In genomic region chr11:70027397-70027796, GRCm38 (mm10) we compare ENCODE assay signal across 9 mouse cellular contexts. TPM values are rescaled to one million over a fixed set of nuclear protein-coding genes. Genes with fewer than 3 reads are reported as not detected.
DNase-seq lines count a peak whose midpoint lies in the region; ATAC-seq lines count a peak whose summit lies in the region.
"Had no signal": no experiment of that assay in that cellular context is flagged by ENCODE, and none has a peak within 500 bp of the region (broad histone marks: within the 10 kb centered on the region; RNA-seq: fewer than 3 reads in every experiment).

No protein-coding gene starts in this region.

- no peaks in the 10 kb centered on the region for H3K27me3 ChIP-seq in neural tube, embryonic 11.5 days (ENCODE audit: control insufficient read depth, insufficient read depth, low read length)
- H3K27me3 ChIP-seq in midbrain, embryonic 12.5 days = no peaks in the 10 kb centered on the region

- intact Hi-C loops in heart, postnatal 14 days (cut with DNase I) = no loop called here

- peak overlapping the region; percentile 15; the same call in 1 of the 2 replicates for H3K27ac ChIP-seq in neural tube, embryonic 11.5 days (ENCODE audit: low read depth, low read length)
- H3K27ac ChIP-seq in midbrain, embryonic 12.5 days (replicated peaks) = peak overlapping the region; percentile 97

- DNase-seq in cerebellum, adult 11-12 months = peak; percentile 82
- DNase-seq in cerebellum, postnatal 4 days (ENCODE audit: low spot score in 2 of 2) = no peak
- no peak for DNase-seq in neural tube, embryonic 11.5 days (ENCODE audit: low spot score)
- no peak for DNase-seq in neural tube, embryonic 10.5 days (ENCODE audit: extremely low spot score, low spot score)
- DNase-seq in heart, postnatal 14 days = peak; percentile 41 to 44
- DNase-seq in thymus, postnatal 4 days = peak; percentile 57
- DNase-seq in adrenal gland, adult 2 months = no peak

- no peak for ATAC-seq in neural tube, embryonic 11.5 days (ENCODE audit: insufficient read depth, low FRiP score, low TSS enrichment)
- no peak for ATAC-seq in midbrain, embryonic 12.5 days (ENCODE audit: low FRiP score, low read depth)

- peaks cover 50% of the 10 kb centered on the region for H3K4me1 ChIP-seq in neural tube, embryonic 11.5 days (ENCODE audit: control insufficient read depth, insufficient read depth, low read length)
- peaks cover 80% of the 10 kb centered on the region for H3K4me1 ChIP-seq in midbrain, embryonic 12.5 days

- H3K9ac ChIP-seq in neural tube, embryonic 11.5 days (ENCODE audit: low read length) = no peak overlapping the region; the same call in 1 of the 2 replicates
- peak overlapping the region; percentile 54; the same call in 1 of the 2 replicates for H3K9ac ChIP-seq in midbrain, embryonic 12.5 days (replicated peaks)

- peak overlapping the region; percentile 25 for H3K4me3 ChIP-seq in neural tube, embryonic 11.5 days (ENCODE audit: low read depth, low read length)
- peak overlapping the region; percentile 41 for H3K4me3 ChIP-seq in midbrain, embryonic 12.5 days

- peaks cover 8% of the 10 kb centered on the region for H3K36me3 ChIP-seq in neural tube, embryonic 11.5 days (ENCODE audit: control insufficient read depth, insufficient read depth, low read length)
- peaks cover 17% of the 10 kb centered on the region for H3K36me3 ChIP-seq in midbrain, embryonic 12.5 days

- H3K9me3 ChIP-seq in neural tube, embryonic 11.5 days (ENCODE audit: control insufficient read depth, low read length) = no peaks in the 10 kb centered on the region
- no peaks in the 10 kb centered on the region for H3K9me3 ChIP-seq in midbrain, embryonic 12.5 days

- peak overlapping the region; percentile 62 for H3K4me2 ChIP-seq in neural tube, embryonic 11.5 days (ENCODE audit: low read depth)
- peak overlapping the region; percentile 68 for H3K4me2 ChIP-seq in midbrain, embryonic 12.5 days (replicated peaks)

- WGBS in neural tube, embryonic 11.5 days = 35% methylated on average over 9 of the region's 9 CpGs
- 34% methylated on average over 9 of the region's 9 CpGs for WGBS in midbrain, embryonic 12.5 days

RNA-seq across cellular contexts. Expression of gene Dlg4, which starts 10.7 kb away (rescaled TPM):
- 14.6 and 15.0 TPM in 2 replicates for polyA plus RNA-seq in neural tube, embryonic 11.5 days (2014; fragmentation: Nextera tagmentation; extraction: Ambion mirVana)
- total RNA-seq in heart, postnatal 14 days (2021) = 10 to 100 TPM; 10.4 to 11.2 TPM
- polyA plus RNA-seq in midbrain, embryonic 12.5 days (2016; fragmentation: Nextera tagmentation; extraction: Ambion mirVana) = 23.9 and 30.2 TPM in 2 replicates
- 10 to 100 TPM; 22.9 to 32.4 TPM for total RNA-seq in adrenal gland, adult 2 months (2021)
- 21.7 and 22.1 TPM in 2 replicates for polyA plus RNA-seq in adrenal gland, adult 2 months (2012; rRNA removed)

RNA-seq across cellular contexts. Expression of gene Acadvl, which starts 12.2 kb away (rescaled TPM):
- polyA plus RNA-seq in neural tube, embryonic 11.5 days (2014; fragmentation: Nextera tagmentation; extraction: Ambion mirVana) = 49.3 and 54.1 TPM in 2 replicates
- 1,000 to 10,000 TPM; 1,350 to 1,353 TPM for total RNA-seq in heart, postnatal 14 days (2021)
- 50.7 and 57.9 TPM in 2 replicates for polyA plus RNA-seq in midbrain, embryonic 12.5 days (2016; fragmentation: Nextera tagmentation; extraction: Ambion mirVana)
- 100 to 1,000 TPM; 426 to 754 TPM for total RNA-seq in adrenal gland, adult 2 months (2021)
- 171 and 186 TPM in 2 replicates for polyA plus RNA-seq in adrenal gland, adult 2 months (2012; rRNA removed)

RNA-seq across cellular contexts. Expression of gene Asgr1, which starts 26.5 kb away (rescaled TPM):
- 0.41 TPM in 1 of 2 replicates, not detected in the other for polyA plus RNA-seq in neural tube, embryonic 11.5 days (2014; fragmentation: Nextera tagmentation; extraction: Ambion mirVana)
- not detected for total RNA-seq in heart, postnatal 14 days (2021)
- polyA plus RNA-seq in midbrain, embryonic 12.5 days (2016; fragmentation: Nextera tagmentation; extraction: Ambion mirVana) = 0.33 and 0.89 TPM in 2 replicates
- 1 to 10 TPM in 1 of 2 experiments, not detected in 1; 1.7 TPM for total RNA-seq in adrenal gland, adult 2 months (2021)
- polyA plus RNA-seq in adrenal gland, adult 2 months (2012; rRNA removed) = 0.08 TPM in 1 of 2 replicates, not detected in the other
- total RNA-seq: neutrophil, adult 5-6 weeks had no signal

RNA-seq across cellular contexts. Expression of gene Dvl2, which starts 27.0 kb away (rescaled TPM):
- polyA plus RNA-seq in neural tube, embryonic 11.5 days (2014; fragmentation: Nextera tagmentation; extraction: Ambion mirVana) = 35.8 and 39.0 TPM in 2 replicates
- 1 to 10 TPM; 7.2 to 9.2 TPM for total RNA-seq in heart, postnatal 14 days (2021)
- 45.3 and 49.2 TPM in 2 replicates for polyA plus RNA-seq in midbrain, embryonic 12.5 days (2016; fragmentation: Nextera tagmentation; extraction: Ambion mirVana)
- total RNA-seq in adrenal gland, adult 2 months (2021) = 10 to 100 TPM; 11.2 to 12.2 TPM
- 20.2 and 22.2 TPM in 2 replicates for polyA plus RNA-seq in adrenal gland, adult 2 months (2012; rRNA removed)

RNA-seq across cellular contexts. Expression of gene Phf23, which starts 31.8 kb away (rescaled TPM):
- 54.4 and 57.6 TPM in 2 replicates for polyA plus RNA-seq in neural tube, embryonic 11.5 days (2014; fragmentation: Nextera tagmentation; extraction: Ambion mirVana)
- total RNA-seq in heart, postnatal 14 days (2021) = 10 to 100 TPM; 27.4 to 31.5 TPM
- polyA plus RNA-seq in midbrain, embryonic 12.5 days (2016; fragmentation: Nextera tagmentation; extraction: Ambion mirVana) = 89.4 and 96.5 TPM in 2 replicates
- 10 to 100 TPM; 52.2 to 57.6 TPM for total RNA-seq in adrenal gland, adult 2 months (2021)
- polyA plus RNA-seq in adrenal gland, adult 2 months (2012; rRNA removed) = 9.7 and 19.0 TPM in 2 replicates

Comparison
In these comparisons a context has a peak if more than half of its experiments do, and no peak if none do; other contexts are left out.
1. DNase-seq: peak in cerebellum, adult 11-12 months (single experiment), heart, postnatal 14 days (2 of 2) and thymus, postnatal 4 days (single experiment); none in cerebellum, postnatal 4 days (0 of 2), neural tube, embryonic 11.5 days (single experiment), neural tube, embryonic 10.5 days (single experiment) and adrenal gland, adult 2 months (single experiment).